Mouse (Mus musculus) hindbrain, embryonic 16.5 days (tissue): ENCODE results near the gene Ankrd50. TPM values are rescaled to one million over a fixed set of nuclear protein-coding genes. Genes with fewer than 3 reads are reported as not detected.

Experiments used
- ATAC-seq: fragments of 200-750 bp; cut with Nextera tagmentation; 2 replicates; pipeline ENCODE4 v1.8.0; 2017; ENCODE audit warnings: moderate TSS enrichment, moderate library complexity
- H3K27ac ChIP-seq: fragments of 300-500 bp; sonication (generic); 2 replicates; pipeline ENCODE4 v1.5.1; 2014; ENCODE audit warnings: low read depth, mild to moderate bottlenecking, control low read depth, low read length, moderate library complexity
- H3K27me3 ChIP-seq: fragments of 300-500 bp; sonication (generic); replicated peaks from 2 replicates; pipeline ENCODE4 v1.6.1; 2014; ENCODE audit warnings: low read length; ENCODE audit not compliant: control insufficient read depth, insufficient read depth
- H3K36me3 ChIP-seq: fragments of 300-500 bp; sonication (generic); 2 replicates; pipeline ENCODE4 v1.6.1; 2014; ENCODE audit warnings: mild to moderate bottlenecking, low read length, moderate library complexity, mixed read lengths; ENCODE audit not compliant: control insufficient read depth, insufficient read depth
- H3K4me1 ChIP-seq: fragments of 300-500 bp; sonication (generic); 2 replicates; pipeline ENCODE4 v1.6.1; 2014; ENCODE audit warnings: low read depth, low read length; ENCODE audit not compliant: control insufficient read depth, insufficient read depth
- H3K4me2 ChIP-seq: fragments of 300-500 bp; sonication (generic); 2 replicates; pipeline ENCODE4 v1.6.1; 2014; ENCODE audit warnings: mild to moderate bottlenecking, low read length, control low read depth, moderate library complexity
- H3K4me3 ChIP-seq: fragments of 300-500 bp; sonication (generic); 2 replicates; pipeline ENCODE4 v1.5.1; 2014; ENCODE audit warnings: mild to moderate bottlenecking, low read length, control low read depth, moderate library complexity
- H3K9ac ChIP-seq: fragments of 300-500 bp; sonication (generic); 2 replicates; pipeline ENCODE4 v1.6.1; 2014; ENCODE audit warnings: low read depth, mild to moderate bottlenecking, control low read depth, low read length, moderate library complexity
- H3K9me3 ChIP-seq: fragments of 300-500 bp; sonication (generic); 2 replicates; pipeline ENCODE4 v1.6.1; 2014; ENCODE audit warnings: mild to moderate bottlenecking, low read length, moderate library complexity; ENCODE audit not compliant: control insufficient read depth
- WGBS: fragments of 180-500 bp; shearing (Covaris S2); extraction: QIAGEN DNeasy Blood & Tissue Kit; methylation state at CpG from one replicate; pipeline ENCODE4 v1.1.7; 2014; 5-methylcytosine and 5-hydroxymethylcytosine counted together
- polyA plus RNA-seq: library from polyadenylated mRNA; unstranded; fragments of >200 nt; fragmentation: Nextera tagmentation; extraction: Ambion mirVana; gene quantifications from 2 replicates; pipeline ENCODE4 v1.2.1, GENCODE M21; 2015

The Ankrd50 gene
- polyA plus RNA-seq, 1 experiment from 2014 or later, result 13.5 TPM

DNA sequence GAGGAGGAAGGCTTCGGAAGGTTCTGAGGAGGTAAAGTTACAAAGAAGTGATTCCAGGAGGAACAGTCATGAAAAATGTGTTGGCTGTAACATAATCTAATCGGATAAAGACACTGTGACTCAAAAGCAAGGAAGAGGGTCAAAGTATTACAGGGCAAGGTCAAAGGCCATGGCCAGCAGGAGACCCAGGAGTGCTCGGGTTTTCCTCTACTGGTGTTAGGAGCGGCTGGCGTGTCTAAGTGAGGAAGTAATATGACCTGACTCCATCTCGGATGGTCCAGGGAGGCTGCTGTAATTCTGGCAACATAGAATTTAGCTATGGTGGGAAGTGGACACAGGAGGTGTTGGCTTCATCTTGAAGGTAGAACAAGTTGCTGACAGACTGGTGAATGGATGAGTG, 9.1 kb downstream of the Ankrd50 start:
- Histone ChIP-seq H3K9me3 (no peaks in the 10 kb centered on the region), H3K27ac (no peak overlapping the region), H3K36me3 (no peaks in the 10 kb centered on the region), H3K27me3 (no peaks in the 10 kb centered on the region), H3K4me2 (no peak overlapping the region), H3K4me1 (peaks cover 23% of the 10 kb centered on the region), H3K4me3 (no peak overlapping the region), H3K9ac (no peak overlapping the region)
- ATAC-seq, result no peak
- 66% methylated on average over 6 of the region's 6 CpGs for WGBS

DNA sequence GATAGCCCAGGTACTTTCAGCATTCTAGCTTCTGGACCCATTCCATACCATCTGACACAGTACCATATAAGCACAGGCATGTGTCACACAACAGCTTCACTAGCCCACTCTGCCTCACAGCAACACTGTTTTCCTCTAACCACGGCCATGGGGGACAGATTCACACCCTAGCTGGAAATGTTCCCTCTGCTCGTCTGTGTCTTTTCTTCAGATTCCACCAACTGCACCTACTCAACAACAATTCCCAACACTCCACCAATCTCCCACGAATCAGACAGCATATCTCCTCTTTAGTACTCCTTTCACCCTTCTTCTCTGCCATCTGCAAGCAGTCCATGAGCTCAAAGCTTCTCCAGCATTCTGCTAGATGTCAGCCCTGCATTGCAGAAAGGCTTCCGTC, 11.5 kb downstream of the Ankrd50 start:
- no peaks in the 10 kb centered on the region for H3K27me3 ChIP-seq
- peaks cover 9% of the 10 kb centered on the region for H3K4me1 ChIP-seq
- 90% methylated on average over 4 of the region's 4 CpGs for WGBS
- H3K36me3 ChIP-seq, result no peaks in the 10 kb centered on the region
- H3K9me3 ChIP-seq, result no peaks in the 10 kb centered on the region
- H3K27ac ChIP-seq, result no peak overlapping the region
- no peak overlapping the region for H3K4me2 ChIP-seq
- ATAC-seq, result no peak
- H3K9ac ChIP-seq, result no peak overlapping the region
- H3K4me3 ChIP-seq, result no peak overlapping the region

DNA sequence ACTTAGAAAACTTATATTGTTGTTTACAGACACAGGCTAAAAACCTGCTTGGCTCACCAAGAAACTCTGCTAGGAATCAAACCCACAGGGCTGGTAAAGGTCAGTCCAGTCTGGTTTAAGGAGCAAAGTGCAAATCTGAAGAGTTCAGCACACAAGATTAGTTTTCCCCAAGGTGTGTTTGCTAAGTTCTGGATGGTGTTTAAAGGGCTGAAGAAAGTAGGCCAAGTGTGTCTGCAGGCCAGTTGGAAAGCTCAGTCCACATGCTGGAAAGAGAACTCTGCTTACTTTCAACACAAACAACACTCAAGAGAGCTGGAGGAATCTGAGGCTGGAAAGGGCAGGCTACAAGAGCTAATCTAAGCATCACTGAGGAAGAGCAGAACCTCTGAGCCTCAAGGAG, 13.1 kb downstream of the Ankrd50 start:
- H3K36me3 ChIP-seq, result no peaks in the 10 kb centered on the region
- no peak overlapping the region for H3K27ac ChIP-seq
- no peak overlapping the region for H3K4me3 ChIP-seq
- no peak overlapping the region for H3K9ac ChIP-seq
- ATAC-seq, result no peak
- peaks cover 8% of the 10 kb centered on the region for H3K4me1 ChIP-seq
- no peaks in the 10 kb centered on the region for H3K27me3 ChIP-seq
- no peaks in the 10 kb centered on the region for H3K9me3 ChIP-seq
- no peak overlapping the region for H3K4me2 ChIP-seq

DNA sequence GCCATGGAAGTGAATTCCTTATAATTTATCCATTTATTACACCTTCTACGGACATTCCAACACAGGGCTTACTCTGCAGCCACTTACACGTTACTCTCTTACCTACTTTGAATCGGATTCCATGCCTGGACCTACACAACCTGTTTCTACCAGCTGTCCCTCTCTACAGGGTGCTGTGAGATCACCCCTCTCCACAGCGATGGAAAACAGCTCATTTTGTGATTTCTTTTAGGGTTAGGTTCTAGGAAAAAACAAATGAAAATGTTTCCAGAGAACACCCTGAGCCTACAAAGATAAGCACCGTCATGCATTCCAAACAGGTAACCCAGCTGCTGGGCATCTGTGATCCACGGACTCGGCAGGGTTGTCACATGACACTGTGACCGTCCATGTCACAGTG, 16.5 kb downstream of the Ankrd50 start:
- H3K9ac ChIP-seq, result no peak overlapping the region
- WGBS, result 86% methylated on average over 8 of the region's 8 CpGs
- no peak overlapping the region for H3K4me3 ChIP-seq
- no peak overlapping the region for H3K27ac ChIP-seq
- H3K36me3 ChIP-seq, result no peaks in the 10 kb centered on the region
- ATAC-seq, result no peak
- H3K4me2 ChIP-seq, result no peak overlapping the region
- H3K9me3 ChIP-seq, result no peaks in the 10 kb centered on the region
- H3K27me3 ChIP-seq, result no peaks in the 10 kb centered on the region
- peaks cover 3% of the 10 kb centered on the region; the same call in 1 of the 2 replicates for H3K4me1 ChIP-seq

DNA sequence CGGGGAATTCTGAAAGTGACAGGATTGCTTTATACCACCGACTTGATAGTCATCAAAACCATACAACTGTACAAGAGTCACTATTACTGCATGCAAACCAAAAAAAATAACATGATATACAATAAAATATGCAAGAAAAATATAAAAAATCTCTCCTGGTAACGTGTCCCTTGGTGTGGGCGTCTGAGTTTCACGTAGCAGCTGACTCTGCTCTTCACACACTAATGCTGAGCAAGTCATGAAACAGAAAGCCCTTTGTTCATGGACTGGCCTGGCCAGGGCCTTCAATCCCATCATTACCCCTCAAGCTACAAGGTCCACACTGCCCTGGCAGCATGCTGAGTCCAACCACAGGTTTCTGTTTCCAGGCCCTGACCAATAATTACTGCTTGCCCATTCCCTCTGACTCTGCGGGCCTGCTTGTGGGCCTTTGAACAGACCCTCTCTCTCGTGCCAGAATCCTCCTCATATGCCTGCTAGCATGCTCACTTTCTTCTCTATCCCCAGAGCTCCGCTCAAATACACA, 17.7 kb downstream of the Ankrd50 start:
- H3K9me3 ChIP-seq, result no peaks in the 10 kb centered on the region
- H3K4me1 ChIP-seq, result peaks cover 3% of the 10 kb centered on the region; the same call in 1 of the 2 replicates
- H3K36me3 ChIP-seq, result peaks cover 10% of the 10 kb centered on the region
- 78% methylated on average over 8 of the region's 8 CpGs for WGBS
- ATAC-seq, result peak; percentile 24; the same call in 1 of the 2 replicates
- H3K4me2 ChIP-seq, result no peak overlapping the region
- H3K9ac ChIP-seq, result no peak overlapping the region
- no peaks in the 10 kb centered on the region for H3K27me3 ChIP-seq
- H3K4me3 ChIP-seq, result no peak overlapping the region
- H3K27ac ChIP-seq, result no peak overlapping the region

DNA sequence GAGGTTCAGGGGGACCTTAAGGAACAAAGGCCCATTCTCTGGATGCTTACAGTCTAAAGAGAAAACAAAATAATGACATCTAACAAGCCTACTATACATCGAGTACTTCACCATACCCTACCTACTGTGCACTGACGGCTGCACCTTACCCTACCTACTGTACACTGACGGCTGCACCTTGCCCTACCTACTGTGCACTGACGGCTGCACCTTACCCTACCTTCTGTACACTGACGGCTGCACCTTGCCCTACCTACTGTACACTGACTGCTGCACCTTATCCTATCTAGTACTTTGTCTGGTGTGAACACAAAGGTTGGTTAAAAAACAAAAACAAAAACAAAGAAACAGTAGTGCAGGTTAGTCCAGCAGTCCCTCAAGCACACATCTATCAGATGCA, 18.5 kb downstream of the Ankrd50 start:
- H3K4me2 ChIP-seq, result no peak overlapping the region
- no peak overlapping the region for H3K9ac ChIP-seq
- no peak overlapping the region for H3K27ac ChIP-seq
- ATAC-seq, result no peak
- peaks cover 10% of the 10 kb centered on the region for H3K36me3 ChIP-seq
- no peaks in the 10 kb centered on the region for H3K27me3 ChIP-seq
- 94% methylated on average over 5 of the region's 5 CpGs for WGBS
- H3K9me3 ChIP-seq, result no peaks in the 10 kb centered on the region
- peaks cover 3% of the 10 kb centered on the region; the same call in 1 of the 2 replicates for H3K4me1 ChIP-seq
- H3K4me3 ChIP-seq, result no peak overlapping the region

DNA sequence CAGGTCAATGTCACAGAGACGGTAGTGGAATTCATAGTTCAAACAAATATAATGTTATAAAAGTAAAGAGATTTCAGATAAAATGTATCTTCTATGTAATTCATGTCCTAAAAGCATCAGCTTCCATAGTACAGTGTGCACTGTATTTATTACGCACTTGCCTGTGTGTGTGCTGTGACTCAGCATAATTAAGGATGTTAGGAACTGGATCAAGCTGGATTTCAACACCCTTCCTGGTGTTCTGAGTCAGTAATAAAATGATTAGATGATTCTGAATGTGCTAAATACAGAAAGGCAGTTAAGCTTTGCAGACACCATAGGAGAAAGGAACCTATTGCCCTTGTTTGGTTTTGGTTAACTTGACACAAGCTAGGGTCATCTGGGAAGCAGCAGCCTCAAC, 21.5 kb downstream of the Ankrd50 start:
- peaks cover 10% of the 10 kb centered on the region for H3K36me3 ChIP-seq
- no peak for ATAC-seq
- WGBS, result 92% methylated on average over 2 of the region's 2 CpGs

DNA sequence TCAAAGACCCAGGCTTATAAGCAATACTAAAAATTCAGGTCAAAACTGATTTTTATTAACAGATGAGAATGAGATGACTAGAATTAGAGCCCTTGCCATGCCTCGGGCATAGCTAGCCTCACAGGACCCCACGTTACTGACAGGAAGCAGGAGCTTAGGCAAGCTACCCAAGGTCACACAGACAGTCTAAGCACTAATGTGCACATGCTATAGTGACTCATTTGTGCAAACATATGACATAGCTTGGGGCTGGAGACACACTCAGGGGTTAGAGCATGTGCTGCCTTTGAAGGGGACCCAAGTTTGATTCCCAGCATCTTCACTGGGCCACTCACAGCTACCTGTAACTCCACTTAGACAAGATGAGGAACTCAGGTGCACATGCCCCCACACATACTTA, 22.9 kb downstream of the Ankrd50 start:
- Histone ChIP-seq H3K9ac (no peak overlapping the region), H3K4me1 (no peaks in the 10 kb centered on the region), H3K4me2 (no peak overlapping the region), H3K9me3 (no peaks in the 10 kb centered on the region), H3K27me3 (no peaks in the 10 kb centered on the region), H3K27ac (no peak overlapping the region), H3K4me3 (no peak overlapping the region), H3K36me3 (peaks cover 17% of the 10 kb centered on the region)
- WGBS, result 92% methylated on average over 2 of the region's 2 CpGs
- no peak for ATAC-seq

More for the DNA sequence above, 21.5 kb downstream of the Ankrd50 start:
- Histone ChIP-seq H3K27me3 (no peaks in the 10 kb centered on the region), H3K4me1 (peaks cover 3% of the 10 kb centered on the region; the same call in 1 of the 2 replicates), H3K9me3 (no peaks in the 10 kb centered on the region), H3K4me2 (no peak overlapping the region), H3K27ac (no peak overlapping the region), H3K4me3 (no peak overlapping the region), H3K9ac (no peak overlapping the region)

DNA sequence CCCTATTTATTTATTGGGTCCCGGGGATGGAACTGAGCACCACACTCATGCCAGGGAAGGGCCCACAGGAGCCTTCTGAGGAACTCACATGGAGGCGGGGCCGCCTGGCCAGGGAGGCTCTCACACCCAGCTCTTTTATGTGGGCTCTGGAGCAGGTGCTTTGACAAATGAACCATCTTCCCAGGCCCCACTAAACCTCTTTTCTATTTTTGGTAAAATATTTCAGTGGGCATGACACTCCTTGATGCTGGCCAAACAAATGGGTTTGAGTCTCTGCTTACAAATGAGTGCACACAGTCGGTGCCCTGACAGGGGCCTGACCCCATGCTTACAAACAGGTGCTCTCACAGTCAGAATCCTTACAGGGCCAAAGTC, 24.4 kb downstream of the Ankrd50 start:
- H3K27me3 ChIP-seq, result no peaks in the 10 kb centered on the region
- no peak overlapping the region for H3K4me2 ChIP-seq
- no peaks in the 10 kb centered on the region for H3K9me3 ChIP-seq
- peaks cover 32% of the 10 kb centered on the region for H3K36me3 ChIP-seq
- H3K27ac ChIP-seq, result no peak overlapping the region
- no peak for ATAC-seq
- H3K4me3 ChIP-seq, result no peak overlapping the region
- H3K4me1 ChIP-seq, result no peaks in the 10 kb centered on the region
- H3K9ac ChIP-seq, result no peak overlapping the region
- WGBS, result 92% methylated on average over 4 of the region's 4 CpGs
